Mouse (Mus musculus): Measurements from ENCODE around the gene Ppp4r4.
"Not testable (repeated sequence)": the region's sequence is repeated elsewhere in the genome, so short reads cannot be mapped to it uniquely, and the experiment has no call there.

Gene Ppp4r4

DNA sequence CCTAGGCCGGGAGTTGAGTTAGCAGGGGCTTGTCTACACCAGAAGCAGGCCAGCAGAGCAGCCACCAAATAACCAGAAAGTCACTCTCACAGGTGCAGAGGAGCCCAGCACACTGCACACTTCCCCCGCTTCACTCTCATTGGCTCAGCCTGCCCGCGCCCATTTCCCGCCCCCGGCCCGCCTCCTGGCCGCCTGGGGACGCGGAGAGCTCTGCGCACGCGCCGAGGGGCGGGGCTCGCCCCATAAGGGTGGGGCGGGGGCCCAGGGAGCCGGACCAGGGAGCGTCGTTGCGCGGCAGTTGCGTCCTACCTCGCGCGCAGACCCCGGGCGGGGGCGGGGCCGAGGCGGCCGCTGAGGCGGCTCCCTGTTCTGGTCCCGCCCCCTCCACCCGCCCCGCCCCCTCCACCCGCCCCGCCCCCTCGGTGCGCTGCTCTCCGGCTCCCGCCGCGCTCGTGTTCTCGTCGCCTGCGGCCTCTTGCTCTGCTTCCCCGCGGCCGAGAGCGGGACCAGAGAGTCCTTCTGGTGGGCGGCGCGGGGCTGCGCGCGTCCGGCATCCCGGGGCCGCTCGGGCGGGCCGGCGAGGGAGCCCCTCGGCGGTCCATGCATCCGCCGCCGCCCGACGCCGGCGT is at the start of gene Ppp4r4:
Ppp4r4 (plus strand) TSS at position 264 of the 629 bp plus-strand sequence.
- peak; percentile 95 for DNase-seq (ENCODE audit: extremely low spot score, low spot score)

DNA sequence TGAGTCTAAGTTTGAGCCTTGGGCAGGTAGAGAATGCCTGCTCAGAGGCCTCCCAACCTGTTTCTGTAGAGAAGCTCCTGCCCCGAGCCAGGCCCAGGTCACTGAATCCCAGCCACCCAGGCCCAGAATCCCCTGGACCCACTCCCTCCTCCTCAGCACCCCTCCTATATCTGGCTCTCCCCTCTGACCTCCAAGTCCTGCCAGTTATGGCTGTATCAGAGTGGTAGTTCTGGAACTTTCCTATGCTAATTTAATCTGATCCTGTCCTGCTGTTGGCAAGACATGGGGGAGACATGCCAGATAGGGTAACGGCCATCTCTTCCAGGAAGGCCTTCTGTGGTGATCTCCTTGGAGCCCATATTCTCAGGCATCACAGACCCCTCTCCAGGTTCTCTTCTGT is 49.3 kb upstream of the Ppp4r4 start:
- DNase-seq (ENCODE audit: extremely low spot score, low spot score): no peak

DNA sequence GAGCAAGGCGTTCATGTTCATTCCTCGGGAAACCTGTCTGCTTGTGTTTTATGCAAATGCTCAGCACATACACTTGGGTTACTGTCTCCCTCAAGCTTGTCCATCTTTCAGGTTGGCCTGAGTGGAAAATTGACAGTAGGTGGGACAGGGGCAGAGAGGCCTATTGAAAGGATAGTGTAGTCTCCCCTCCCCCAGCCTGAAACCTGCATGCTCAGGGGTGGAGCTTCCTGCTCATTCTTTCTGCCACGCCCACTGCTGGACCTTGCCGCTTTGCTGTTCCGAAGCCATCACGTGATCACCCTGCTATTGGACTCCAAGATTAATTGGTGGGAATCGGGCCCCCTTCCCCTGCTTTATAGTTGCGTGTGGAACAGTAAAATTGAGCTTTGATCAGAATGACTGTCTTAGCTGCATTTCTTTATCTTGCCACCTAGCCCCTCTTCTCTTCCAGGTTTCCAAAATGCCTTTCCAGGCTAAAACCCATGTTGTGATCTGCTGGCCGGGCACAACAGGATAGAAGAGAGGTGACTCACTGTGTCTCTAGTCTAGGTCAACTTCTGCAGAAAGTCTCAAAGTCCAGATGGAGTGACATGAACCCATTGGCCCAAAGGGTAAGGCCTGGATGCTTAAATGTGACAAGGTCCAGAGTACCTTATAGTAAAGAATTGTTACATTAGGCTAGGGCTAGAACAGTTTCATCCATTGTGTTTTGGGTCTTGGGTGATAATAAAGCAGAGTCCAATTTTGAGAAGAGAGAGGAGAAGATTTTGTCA is 47.7 kb upstream of the Ppp4r4 start:
- DNase-seq (ENCODE audit: extremely low spot score, low spot score): not testable (repeated sequence)

DNA sequence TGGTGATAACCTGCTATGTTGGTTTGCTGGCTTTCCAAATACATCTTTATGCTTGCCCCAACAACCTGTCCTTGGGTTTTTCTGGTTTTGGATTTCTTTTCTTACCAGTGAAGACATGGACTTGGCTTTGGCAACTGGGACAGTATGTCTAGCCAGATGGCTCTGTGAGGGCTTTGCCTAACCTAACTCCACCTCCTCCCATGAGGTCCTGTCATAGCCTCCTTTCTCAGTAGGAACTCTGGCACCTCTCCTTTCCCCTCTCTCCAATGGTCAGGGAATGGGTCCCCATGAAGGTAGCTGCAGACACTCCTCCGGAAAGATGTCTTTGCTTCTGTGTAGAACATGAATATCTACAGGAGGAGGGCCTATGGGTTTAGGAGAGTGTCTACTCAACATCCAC is 45.4 kb upstream of the Ppp4r4 start:
- no peak for DNase-seq (ENCODE audit: extremely low spot score, low spot score)

DNA sequence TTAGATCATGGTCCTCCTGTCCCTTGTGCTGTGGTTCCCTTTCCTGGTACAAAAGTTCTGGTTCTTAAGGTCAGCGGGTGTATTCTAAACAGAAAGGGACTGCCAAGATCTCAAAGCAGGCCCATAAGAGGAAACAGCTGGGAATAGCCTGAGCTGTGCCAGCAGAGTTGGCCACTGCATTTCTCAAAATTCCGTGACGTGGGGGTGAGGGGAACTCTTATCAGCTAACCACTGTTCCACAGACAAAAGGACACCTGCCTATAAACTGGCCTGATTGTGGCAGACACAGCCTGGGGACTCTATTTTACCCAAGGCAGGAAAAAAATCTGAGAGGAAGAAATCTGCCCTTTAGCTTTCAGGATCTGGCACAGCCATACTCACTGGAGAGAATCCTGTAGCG is 44.8 kb upstream of the Ppp4r4 start:
- DNase-seq (ENCODE audit: extremely low spot score, low spot score): no peak

DNA sequence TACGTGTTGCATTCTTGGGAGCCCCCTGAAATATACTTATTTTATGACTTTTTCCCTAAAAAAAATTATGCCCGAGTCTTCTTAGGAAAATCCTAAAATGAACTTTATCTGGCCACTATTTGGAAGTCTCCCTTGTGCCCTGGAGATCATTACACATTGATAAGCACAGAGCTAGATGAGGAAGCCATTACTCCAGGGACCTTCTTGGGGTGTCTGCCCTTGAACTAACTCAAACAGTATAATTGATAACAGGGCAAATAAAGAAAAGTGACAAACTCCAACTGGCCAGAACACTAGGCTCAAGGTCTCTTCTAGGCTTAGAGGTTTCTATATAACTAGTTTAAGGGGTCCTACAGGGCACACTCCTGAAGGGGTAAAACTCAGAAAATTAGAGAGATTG is 44.3 kb upstream of the Ppp4r4 start:
- DNase-seq (ENCODE audit: extremely low spot score, low spot score): no peak

DNA sequence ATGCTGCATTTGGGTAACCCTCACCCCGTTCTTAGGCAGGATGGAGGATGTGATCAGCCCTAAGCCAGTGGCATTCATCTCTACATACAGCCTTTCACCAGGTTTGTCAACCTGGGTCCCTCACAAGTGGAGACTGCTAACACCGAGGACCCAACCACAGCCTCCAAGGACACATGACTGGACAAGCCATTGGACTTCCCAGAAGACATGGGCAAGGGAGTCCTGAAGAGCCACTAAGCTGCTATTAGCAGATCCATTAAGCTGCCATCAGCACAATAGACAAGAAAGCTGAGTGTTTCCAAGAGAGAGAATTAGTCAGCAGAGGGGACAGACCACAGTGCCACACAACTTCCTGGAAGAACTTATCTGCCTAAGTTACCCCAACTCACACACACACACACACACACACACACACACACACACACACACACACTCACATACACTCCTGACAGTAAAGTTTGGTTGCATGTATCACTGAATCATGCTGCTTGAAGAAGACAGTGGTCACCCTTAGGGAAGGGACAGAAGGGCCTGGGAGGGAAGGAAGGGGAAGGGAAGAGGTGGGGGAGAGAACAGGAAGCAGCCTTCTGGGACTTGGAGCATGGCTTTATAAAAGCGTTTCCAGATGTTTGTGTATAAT is 40.9 kb upstream of the Ppp4r4 start:
- no peak for DNase-seq (ENCODE audit: extremely low spot score, low spot score)

DNA sequence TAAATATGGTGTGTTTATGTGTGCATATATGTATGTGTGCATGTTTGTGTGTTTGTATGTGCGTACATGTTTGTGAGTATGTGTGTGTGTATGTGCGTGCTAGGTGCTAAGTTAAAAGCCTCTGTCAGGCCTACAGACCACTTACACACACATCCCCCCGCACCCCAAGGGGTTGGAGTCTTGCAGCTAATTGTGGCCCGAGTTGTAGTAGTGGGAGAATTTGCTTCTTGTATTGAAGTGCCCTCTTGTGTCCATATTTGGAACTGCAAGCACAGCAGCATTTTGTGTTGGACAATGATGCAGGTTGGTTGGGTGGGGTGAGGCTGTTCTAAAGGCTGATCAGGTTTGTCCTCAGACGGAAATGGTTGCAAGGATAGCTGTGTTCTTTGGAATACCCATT is 39.3 kb upstream of the Ppp4r4 start:
- DNase-seq (ENCODE audit: extremely low spot score, low spot score): peak; percentile 59

DNA sequence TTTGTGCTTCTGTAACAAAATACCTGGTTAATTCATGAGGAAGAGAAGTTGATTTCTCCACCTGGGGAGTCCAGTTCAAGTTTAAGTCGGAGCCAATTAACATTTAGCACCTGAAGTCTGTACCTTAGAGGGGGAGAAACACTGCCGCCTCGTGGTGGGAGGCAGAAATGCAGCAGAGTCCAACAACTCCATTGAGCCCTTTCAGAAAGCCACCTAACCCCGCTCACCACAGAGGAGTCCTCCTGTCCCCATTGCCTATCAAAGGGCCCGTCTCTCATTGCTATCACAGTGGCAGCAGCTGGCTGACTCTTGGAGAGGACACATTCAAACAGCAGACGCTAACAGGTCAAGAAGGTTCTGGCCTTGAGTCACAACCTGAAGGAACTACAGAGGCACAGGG is 37.6 kb upstream of the Ppp4r4 start:
- peak; percentile 23 for DNase-seq (ENCODE audit: extremely low spot score, low spot score)

DNA sequence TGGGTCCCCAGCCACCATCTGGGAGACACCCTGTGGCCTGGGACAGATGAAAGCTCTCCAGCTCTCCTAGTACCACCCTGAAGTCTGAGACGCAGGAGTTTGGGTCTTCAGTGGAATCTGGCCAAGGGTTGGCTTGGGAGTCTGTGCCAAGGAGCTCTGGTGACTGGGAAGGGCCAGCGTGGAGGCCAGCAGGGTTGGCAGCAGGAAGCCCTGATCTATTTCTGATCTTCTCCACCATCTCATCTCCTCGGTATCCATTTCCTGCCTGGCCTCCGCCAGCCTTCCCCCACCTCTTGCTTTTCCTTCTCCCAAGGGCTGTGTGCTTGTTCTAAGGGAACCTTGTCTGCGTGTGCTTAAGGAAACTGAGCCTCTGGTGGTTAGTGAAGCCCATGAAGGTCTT is 33.3 kb upstream of the Ppp4r4 start:
- no peak for DNase-seq (ENCODE audit: extremely low spot score, low spot score)

DNA sequence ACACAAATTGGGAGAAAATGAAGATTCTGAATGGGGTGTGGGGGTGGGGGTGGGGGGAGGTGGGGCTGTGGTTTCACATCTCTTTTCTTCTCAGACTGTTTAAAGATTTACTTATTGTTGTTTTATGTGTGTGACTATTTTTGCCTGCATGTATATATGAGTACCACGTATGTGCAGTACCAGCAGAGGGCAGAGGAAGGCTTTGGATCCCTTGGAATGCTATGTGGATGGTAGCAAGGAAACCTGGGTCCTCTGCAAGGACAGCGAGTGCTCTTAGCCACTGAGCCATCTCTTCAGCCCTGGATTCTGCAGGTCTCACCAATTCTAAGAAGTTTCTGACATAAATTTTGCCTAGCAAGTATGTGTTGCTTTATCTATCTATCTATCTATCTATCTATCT is 32.8 kb upstream of the Ppp4r4 start:
- no peak for DNase-seq (ENCODE audit: extremely low spot score, low spot score)

DNA sequence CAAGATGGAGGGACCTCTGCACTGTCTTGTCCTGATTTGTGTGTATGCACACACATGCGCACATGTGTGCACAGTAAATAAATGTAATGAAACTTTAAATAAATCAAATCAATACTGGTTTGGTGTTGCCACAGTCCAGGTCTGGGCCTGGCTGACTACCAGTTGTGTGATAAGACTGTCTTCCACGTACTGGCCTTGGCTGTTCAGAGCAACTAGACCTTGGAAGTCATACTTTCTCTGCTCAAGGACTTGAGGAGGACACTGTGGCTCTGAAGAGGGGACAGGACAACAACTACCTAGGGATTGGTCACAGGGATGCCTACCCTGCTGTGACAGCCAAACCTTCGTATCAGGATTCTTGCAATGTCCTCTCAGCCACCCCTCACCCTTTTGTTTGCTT is 28.8 kb upstream of the Ppp4r4 start:
- DNase-seq (ENCODE audit: extremely low spot score, low spot score): no peak

DNA sequence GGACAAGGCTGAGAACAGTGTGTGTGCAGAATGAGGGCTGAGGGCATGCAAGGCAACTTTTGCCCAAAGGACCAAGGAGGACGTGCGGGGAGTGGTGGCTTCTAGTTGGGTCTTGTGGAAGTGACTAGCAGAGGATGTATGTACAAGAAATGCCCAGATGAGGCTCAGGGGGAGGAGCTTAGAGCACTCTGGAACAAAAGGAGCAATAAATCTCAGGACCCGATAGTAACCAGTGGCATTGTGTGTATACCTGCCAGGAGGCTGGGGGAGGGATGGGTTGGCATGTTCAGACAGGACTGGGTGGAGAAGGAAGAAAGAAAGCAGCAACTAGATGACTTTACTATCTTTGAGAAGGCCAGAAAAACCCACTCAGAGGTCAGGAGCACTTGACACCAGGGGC is 27.7 kb upstream of the Ppp4r4 start:
- DNase-seq (ENCODE audit: extremely low spot score, low spot score): no peak

DNA sequence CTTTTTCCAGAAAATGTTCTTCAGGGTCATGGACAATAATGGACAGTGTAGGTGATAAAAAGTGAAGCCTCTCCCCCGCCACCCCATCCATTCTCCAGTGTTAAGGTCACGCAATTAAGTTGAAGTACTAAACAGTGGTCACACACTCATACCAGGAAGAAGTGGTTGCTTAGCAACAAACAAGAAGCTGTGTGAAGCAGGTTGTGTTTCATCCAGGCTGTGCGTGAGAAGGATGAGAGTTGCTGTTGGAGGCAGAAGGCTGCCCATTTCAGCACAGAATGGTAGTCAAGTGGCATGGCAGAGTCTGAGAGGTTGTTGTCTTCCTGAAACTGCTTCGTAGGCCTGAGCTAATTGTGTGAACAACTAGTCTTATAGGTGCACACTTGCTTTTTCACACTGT is 23.7 kb upstream of the Ppp4r4 start:
- DNase-seq (ENCODE audit: extremely low spot score, low spot score): no peak

DNA sequence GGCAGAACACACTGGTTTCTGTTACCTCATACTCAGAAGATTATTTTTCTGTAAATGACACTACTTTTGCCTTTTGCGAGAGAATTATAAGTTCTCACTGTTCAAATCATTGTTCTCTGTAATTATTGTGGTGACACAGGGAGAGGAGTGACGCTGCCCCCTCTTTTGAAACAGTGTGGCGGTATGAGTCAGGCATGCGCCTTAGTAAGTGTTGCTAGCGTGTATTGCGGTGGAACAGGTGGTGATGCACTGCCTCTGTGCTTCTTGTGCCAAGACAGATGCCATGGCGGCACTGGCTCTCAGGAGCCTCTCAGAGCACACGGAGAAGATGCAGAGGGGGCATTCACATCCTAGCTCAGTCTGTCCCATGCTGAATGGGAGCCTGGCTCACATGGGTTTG is 22.2 kb upstream of the Ppp4r4 start:
- no peak for DNase-seq (ENCODE audit: extremely low spot score, low spot score)

DNA sequence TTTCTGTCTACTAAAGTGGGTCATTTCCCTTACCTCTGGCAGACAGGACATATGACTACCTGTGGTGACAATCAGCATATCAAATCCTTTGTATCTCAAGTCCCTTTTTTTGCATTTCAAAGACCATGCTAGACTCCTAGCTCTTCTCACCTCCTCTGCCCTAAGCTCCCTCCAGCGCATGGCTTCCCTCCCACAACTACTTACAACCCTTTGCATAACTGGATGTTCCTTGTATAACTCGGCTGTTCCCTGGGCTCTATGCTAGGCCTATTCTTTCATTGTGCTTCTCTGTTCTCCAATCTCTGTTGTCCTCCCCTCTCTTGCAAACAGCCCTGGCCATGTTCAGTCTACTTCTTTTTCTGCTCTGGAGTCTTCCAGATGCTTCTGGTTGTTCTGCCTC is 20.5 kb upstream of the Ppp4r4 start:
- no peak for DNase-seq (ENCODE audit: extremely low spot score, low spot score)

DNA sequence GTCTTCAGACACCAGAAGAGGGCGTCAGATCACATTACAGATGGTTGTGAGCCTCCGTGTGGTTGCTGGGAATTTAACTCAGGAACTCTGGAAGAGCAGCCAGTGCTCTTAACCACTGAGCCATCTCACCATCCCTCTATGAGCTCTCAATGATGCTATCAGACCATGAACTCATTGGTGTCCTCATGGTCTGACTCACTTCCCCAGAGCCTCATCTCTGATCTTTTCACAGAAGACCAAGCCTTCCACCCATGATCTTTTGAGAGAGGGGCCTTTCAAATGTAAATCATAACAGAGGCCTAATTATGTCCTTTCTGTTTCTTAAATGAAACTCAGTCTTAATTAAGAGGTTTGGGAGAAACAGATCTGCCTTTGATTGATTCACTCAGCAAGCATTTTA is 19.0 kb upstream of the Ppp4r4 start:
- no peak for DNase-seq (ENCODE audit: extremely low spot score, low spot score)

DNA sequence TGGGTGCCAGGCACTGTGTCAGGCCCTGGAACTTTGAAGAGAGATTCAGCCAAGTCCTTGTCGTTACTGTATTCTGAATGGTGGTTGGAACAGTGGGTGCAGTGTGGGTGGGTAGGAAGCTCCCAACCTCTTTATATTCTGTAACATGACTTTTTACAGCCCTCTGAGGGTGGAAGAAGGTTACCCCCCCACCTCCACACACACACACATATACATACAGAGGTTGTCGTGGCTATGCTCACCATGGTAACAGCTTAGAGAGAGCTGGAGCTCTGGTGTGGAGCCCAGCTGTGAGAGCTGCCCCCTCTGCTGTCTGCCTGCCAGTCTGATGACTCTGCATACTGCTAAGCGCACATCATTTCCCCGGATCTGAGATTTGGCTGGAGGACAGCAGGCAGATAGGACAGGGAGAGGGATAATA is 18.6 kb upstream of the Ppp4r4 start:
- no peak for DNase-seq (ENCODE audit: extremely low spot score, low spot score)

DNA sequence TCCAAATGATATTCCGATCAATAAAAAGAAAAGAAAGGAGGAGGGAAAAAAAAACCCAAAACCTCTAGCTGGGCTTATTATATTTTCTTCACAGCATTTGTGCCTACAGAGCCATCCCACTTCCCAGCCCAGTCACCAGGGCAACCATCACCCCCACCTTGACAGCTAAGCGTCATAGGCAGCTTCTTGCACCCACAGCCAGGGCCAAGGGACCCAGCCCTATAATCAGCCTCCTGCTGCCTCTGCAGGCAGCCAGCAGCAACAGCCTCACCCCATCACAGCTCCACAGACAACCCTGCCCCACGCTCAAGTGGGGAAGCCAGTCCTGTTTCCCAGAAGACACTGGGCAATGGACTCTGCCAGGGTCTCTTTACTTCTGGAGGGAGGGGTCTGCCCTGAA is 17.7 kb upstream of the Ppp4r4 start:
- no peak for DNase-seq (ENCODE audit: extremely low spot score, low spot score)

DNA sequence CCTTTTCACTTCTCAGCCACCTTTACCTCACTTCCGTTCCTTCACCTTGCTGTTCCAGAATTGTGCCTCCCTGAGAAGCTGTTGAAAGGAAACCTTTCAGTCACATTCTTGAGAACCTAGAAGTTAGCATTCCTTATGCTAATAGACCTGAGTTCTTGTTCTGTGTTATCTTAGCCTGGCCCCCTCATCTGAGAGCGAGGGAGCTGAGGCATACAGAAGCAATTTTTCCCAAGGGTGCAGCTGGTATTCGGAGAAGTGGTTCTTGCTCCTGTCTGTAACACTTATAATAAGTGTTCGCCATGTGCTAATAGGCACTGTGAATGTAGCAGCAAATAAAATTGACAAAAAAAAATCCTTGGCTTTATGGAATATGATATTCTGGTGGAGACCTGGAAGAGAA is 16.4 kb upstream of the Ppp4r4 start:
- no peak for DNase-seq (ENCODE audit: extremely low spot score, low spot score)

DNA sequence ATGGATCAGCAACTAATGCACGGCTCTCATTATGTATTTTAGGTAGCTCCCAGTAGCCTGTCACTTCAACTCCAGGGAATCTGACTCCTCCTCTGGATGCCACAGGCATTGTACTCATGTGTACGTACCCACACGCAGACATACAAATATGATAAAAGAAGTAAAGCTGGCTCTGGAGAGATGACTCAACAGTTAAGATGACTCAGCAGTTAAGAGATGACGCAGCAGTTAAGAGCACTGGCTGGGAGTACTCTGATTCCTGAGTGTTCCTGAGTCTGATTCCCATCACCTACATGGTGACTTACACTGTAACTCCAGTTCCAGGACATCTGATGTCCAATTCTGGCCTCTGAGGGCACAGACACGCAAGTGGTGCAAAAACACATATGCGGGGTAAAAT is 13.4 kb upstream of the Ppp4r4 start:
- no peak for DNase-seq (ENCODE audit: extremely low spot score, low spot score)

DNA sequence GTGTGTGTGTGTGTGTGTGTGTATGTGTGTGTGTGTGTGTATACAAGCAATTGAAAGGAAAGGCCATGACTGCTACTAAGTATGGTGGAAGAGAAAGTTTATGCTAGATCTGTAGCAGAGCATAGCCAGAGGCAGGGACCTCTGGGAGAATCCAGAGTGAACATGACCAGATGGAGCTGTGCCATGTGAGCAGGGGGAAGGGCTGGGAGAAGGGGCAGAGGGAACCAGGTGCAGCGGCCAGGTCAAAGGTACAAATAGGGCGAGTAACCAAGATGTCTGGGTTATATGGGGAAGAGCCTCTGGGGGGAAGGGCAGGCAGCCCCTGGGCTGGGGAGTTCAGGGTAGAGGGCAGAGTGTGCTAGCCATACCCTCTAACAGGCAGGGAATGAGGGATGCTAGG is 1.5 kb upstream of the Ppp4r4 start:
- no peak for DNase-seq (ENCODE audit: extremely low spot score, low spot score)
